Mouse (Mus musculus) forebrain, embryonic 11.5 days (tissue): ENCODE results near the gene Mcidas. TPM values are rescaled to one million over a fixed set of nuclear protein-coding genes. Genes with fewer than 3 reads are reported as not detected.

ENCODE experiments used
- ATAC-seq: fragments of 200-750 bp; cut with Nextera tagmentation; replicated peaks from 2 replicates; pipeline ENCODE4 v1.8.0; 2017; ENCODE audit warnings: moderate TSS enrichment; ENCODE audit not compliant: low FRiP score
- DNase-seq: peaks from one replicate; pipeline ENCODE4 v3.0.0-alpha.2; 2017; ENCODE audit warnings: low spot score
- H3K27ac ChIP-seq: fragments of 300-500 bp; sonication (generic); 2 replicates; pipeline ENCODE4 v1.5.1; 2014; ENCODE audit warnings: low read depth, low read length
- H3K27me3 ChIP-seq: fragments of 300-500 bp; sonication (generic); 2 replicates; pipeline ENCODE4 v1.6.1; 2014; ENCODE audit warnings: mild to moderate bottlenecking, low read length, mixed read lengths; ENCODE audit not compliant: control insufficient read depth, insufficient read depth
- H3K36me3 ChIP-seq: fragments of 300-500 bp; sonication (generic); 2 replicates; pipeline ENCODE4 v1.6.1; 2014; ENCODE audit warnings: mild to moderate bottlenecking, low read length, moderate library complexity, mixed read lengths; ENCODE audit not compliant: control insufficient read depth, insufficient read depth
- H3K4me1 ChIP-seq: fragments of 300-500 bp; sonication (generic); replicated peaks from 2 replicates; pipeline ENCODE4 v1.6.1; 2014; ENCODE audit warnings: low read length, mixed read lengths; ENCODE audit not compliant: control insufficient read depth, insufficient read depth
- H3K4me2 ChIP-seq: fragments of 300-500 bp; sonication (generic); 2 replicates; pipeline ENCODE4 v1.6.1; 2014; ENCODE audit warnings: low read depth, mild to moderate bottlenecking, low read length, moderate library complexity, mixed read lengths; ENCODE audit not compliant: severe bottlenecking
- H3K4me3 ChIP-seq: fragments of 300-500 bp; sonication (generic); 2 replicates; pipeline ENCODE4 v1.5.1; 2014; ENCODE audit warnings: low read depth, low read length
- H3K9ac ChIP-seq: fragments of 300-500 bp; sonication (generic); 2 replicates; pipeline ENCODE4 v1.6.1; 2014; ENCODE audit warnings: low read length
- H3K9me3 ChIP-seq: fragments of 300-500 bp; sonication (generic); 2 replicates; pipeline ENCODE4 v1.6.1; 2016; ENCODE audit warnings: low read length, mixed read lengths; ENCODE audit not compliant: control insufficient read depth
- WGBS: fragments of 180-500 bp; shearing (Covaris S2); extraction: QIAGEN DNeasy Blood & Tissue Kit; methylation state at CpG from one replicate; pipeline ENCODE4 v1.1.7; 2014; 5-methylcytosine and 5-hydroxymethylcytosine counted together
- polyA plus RNA-seq: library from polyadenylated mRNA; unstranded; fragments of >200 nt; fragmentation: Nextera tagmentation; extraction: Ambion mirVana; gene quantifications from 2 replicates; pipeline ENCODE4 v1.2.1, GENCODE M21; 2014

The Mcidas gene
- polyA plus RNA-seq, 1 experiment from 2014 or later: 3.4 TPM

DNA sequence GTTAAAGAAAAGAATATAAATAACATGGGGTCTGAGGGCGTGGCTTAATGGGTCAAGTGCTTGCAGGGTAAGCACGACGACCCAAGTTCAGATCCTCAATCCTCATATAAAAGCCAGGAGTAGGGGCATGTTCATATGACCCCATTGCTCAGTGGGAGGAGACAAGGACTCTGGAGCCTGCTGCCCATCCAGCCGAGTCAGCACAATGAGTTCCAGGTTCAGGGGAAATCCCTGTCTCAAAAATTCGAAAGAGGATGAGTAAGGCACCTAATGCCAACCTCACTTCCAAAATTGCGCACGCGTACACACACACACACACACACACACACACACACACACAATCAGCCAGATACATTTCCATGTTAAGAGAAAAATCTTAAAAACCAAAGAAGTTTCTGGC lies 28.8 kb downstream of the Mcidas start:
- no peak overlapping the region for H3K27ac ChIP-seq
- 71% methylated on average over 8 of the region's 8 CpGs for WGBS
- DNase-seq: no peak

GRCm38 (mm10) chr13:113023274-113024143 lies 29.9 kb downstream of the Mcidas start:
- H3K9ac ChIP-seq: no peak overlapping the region
- no peaks in the 10 kb centered on the region for H3K9me3 ChIP-seq
- H3K27me3 ChIP-seq: no peaks in the 10 kb centered on the region
- no peak overlapping the region for H3K4me2 ChIP-seq
- no peak overlapping the region for H3K27ac ChIP-seq
- H3K4me1 ChIP-seq: no peaks in the 10 kb centered on the region
- no peak overlapping the region for H3K4me3 ChIP-seq
- ATAC-seq: no peak
- WGBS: 86% methylated on average over 17 of the region's 17 CpGs
- H3K36me3 ChIP-seq: no peaks in the 10 kb centered on the region
- DNase-seq: no peak

More for the DNA sequence above, 28.8 kb downstream of the Mcidas start:
- H3K4me2 ChIP-seq: no peak overlapping the region
- H3K9ac ChIP-seq: no peak overlapping the region
- H3K4me1 ChIP-seq: no peaks in the 10 kb centered on the region
- no peak overlapping the region for H3K4me3 ChIP-seq
- H3K9me3 ChIP-seq: no peaks in the 10 kb centered on the region
- no peak for ATAC-seq
- H3K27me3 ChIP-seq: no peaks in the 10 kb centered on the region
- H3K36me3 ChIP-seq: no peaks in the 10 kb centered on the region

DNA sequence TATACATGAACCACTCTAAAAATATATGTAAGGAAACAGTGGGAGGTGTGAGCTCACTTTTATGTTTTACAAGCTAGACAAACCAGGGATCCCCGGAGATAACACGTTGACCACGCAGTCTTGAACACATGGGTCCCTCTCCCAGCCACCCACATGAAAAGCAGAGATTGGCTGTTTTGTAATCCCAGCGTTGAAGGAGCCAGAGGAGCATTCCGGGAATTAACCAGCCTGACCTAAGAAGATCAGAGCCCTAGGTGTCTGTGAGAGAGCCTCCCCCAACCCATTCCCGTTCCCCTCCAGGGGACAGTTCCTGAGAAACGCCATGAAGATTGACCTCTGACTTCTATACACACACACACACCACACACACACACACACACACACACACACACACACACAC lies 37.7 kb downstream of the Mcidas start:
- H3K9me3 ChIP-seq: no peaks in the 10 kb centered on the region
- peak; percentile 9 for ATAC-seq
- peak overlapping the region; percentile 64; the same call in 1 of the 2 replicates for H3K9ac ChIP-seq
- H3K27me3 ChIP-seq: peaks cover 39% of the 10 kb centered on the region
- peak overlapping the region; percentile 42 for H3K4me3 ChIP-seq
- 1% methylated on average over 7 of the region's 7 CpGs for WGBS
- H3K36me3 ChIP-seq: no peaks in the 10 kb centered on the region
- peak overlapping the region; percentile 87 for H3K4me2 ChIP-seq
- DNase-seq: no peak
- no peaks in the 10 kb centered on the region; the same call in 1 of the 2 replicates for H3K4me1 ChIP-seq
- no peak overlapping the region for H3K27ac ChIP-seq

GRCm38 (mm10) chr13:113031792-113032571 lies 38.3 kb downstream of the Mcidas start:
- under 1% methylated on average over 40 of the region's 40 CpGs for WGBS
- H3K4me3 ChIP-seq: peak overlapping the region; percentile 42
- H3K4me1 ChIP-seq: no peaks in the 10 kb centered on the region; the same call in 1 of the 2 replicates
- H3K9me3 ChIP-seq: no peaks in the 10 kb centered on the region
- no peaks in the 10 kb centered on the region for H3K36me3 ChIP-seq
- peak overlapping the region; percentile 87 for H3K4me2 ChIP-seq
- H3K27ac ChIP-seq: 0 out of 2 replicates have a peak overlapping the region, but pooled peaks have one; percentile 51
- peaks cover 39% of the 10 kb centered on the region for H3K27me3 ChIP-seq
- peak; percentile 65 for ATAC-seq
- peak overlapping the region; percentile 64 for H3K9ac ChIP-seq
- peak; percentile 83 for DNase-seq

GRCm38 (mm10) chr13:113032831-113033230 lies 39.2 kb downstream of the Mcidas start:
- DNase-seq (no peak), ATAC-seq (no peak)
- no peak overlapping the region for H3K4me3 ChIP-seq
- H3K9me3 ChIP-seq: no peaks in the 10 kb centered on the region
- no peak overlapping the region for H3K9ac ChIP-seq
- no peaks in the 10 kb centered on the region for H3K36me3 ChIP-seq
- H3K27ac ChIP-seq: no peak overlapping the region
- H3K4me2 ChIP-seq: no peak overlapping the region
- H3K4me1 ChIP-seq: no peaks in the 10 kb centered on the region; the same call in 1 of the 2 replicates
- peaks cover 39% of the 10 kb centered on the region for H3K27me3 ChIP-seq

GRCm38 (mm10) chr13:113034271-113034886 lies 40.7 kb downstream of the Mcidas start:
- no peak overlapping the region for H3K9ac ChIP-seq
- 2% methylated on average over 11 of the region's 11 CpGs for WGBS

DNA sequence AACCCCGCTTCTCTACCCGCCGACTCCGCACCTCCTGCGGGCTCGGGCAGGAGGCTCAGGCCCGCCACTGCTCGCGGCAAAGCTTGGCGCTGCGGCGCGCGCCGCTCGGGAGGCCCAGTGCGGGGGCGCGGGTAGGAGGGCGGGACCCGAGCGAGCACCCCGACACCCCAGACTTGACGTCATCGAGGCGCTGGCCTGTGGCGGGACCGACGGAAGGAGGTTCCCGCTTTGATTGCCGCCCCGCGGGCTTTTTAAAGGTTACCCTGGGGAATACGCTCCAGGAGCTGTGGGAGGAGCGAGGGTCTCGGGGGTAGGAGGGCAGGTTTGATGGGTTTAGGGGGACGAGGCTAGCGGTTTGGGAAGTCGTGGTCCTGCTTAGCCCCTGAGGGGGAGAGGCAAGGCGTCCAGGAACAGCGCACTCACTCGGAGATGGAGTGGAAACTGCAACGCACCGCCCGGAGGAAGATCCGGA lies 41.3 kb downstream of the Mcidas start, which contains the start of gene Cdc20b:
Cdc20b (plus strand) TSS at position 162 of the 472 bp plus-strand sequence.
- Histone ChIP-seq H3K9ac (peak within 1 kb of the TSS; percentile 41), H3K9me3 (no peaks in the 10 kb centered on the region), H3K4me1 (no peaks in the 10 kb centered on the region; the same call in 1 of the 2 replicates), H3K4me2 (peak within 1 kb of the TSS; percentile 90), H3K27ac (no peak within 1 kb of the TSS), H3K27me3 (peaks cover 33% of the 10 kb centered on the region), H3K36me3 (no peaks in the 10 kb centered on the region), H3K4me3 (peak within 1 kb of the TSS; percentile 48)
- 0 out of 2 replicates have a peak, but pooled peaks have one; percentile 23 for ATAC-seq
- peak; percentile 76 for DNase-seq
- under 1% methylated on average over 46 of the region's 46 CpGs for WGBS

More at GRCm38 (mm10) chr13:113034271-113034886, 40.7 kb downstream of the Mcidas start:
- DNase-seq (no peak), ATAC-seq (no peak)
- no peak overlapping the region for H3K27ac ChIP-seq
- H3K4me2 ChIP-seq: peak overlapping the region; percentile 90
- peak overlapping the region; percentile 48 for H3K4me3 ChIP-seq
- no peaks in the 10 kb centered on the region for H3K9me3 ChIP-seq
- H3K4me1 ChIP-seq: no peaks in the 10 kb centered on the region; the same call in 1 of the 2 replicates
- H3K27me3 ChIP-seq: peaks cover 37% of the 10 kb centered on the region
- H3K36me3 ChIP-seq: no peaks in the 10 kb centered on the region

- DNase-seq (peak; percentile 78), ATAC-seq (peak; percentile 77)
- peak overlapping the region; percentile 90 for H3K4me2 ChIP-seq
- H3K27ac ChIP-seq: no peak overlapping the region
- H3K4me3 ChIP-seq: peak overlapping the region; percentile 48
- peaks cover 30% of the 10 kb centered on the region for H3K27me3 ChIP-seq
- H3K9ac ChIP-seq: 0 out of 2 replicates have a peak overlapping the region, but pooled peaks have one; percentile 41
- under 1% methylated on average over 4 of the region's 4 CpGs for WGBS
- no peaks in the 10 kb centered on the region; the same call in 1 of the 2 replicates for H3K4me1 ChIP-seq
- no peaks in the 10 kb centered on the region for H3K36me3 ChIP-seq
- H3K9me3 ChIP-seq: no peaks in the 10 kb centered on the region
Measured at GRCm38 (mm10) chr13:113035852-113036251, 42.2 kb downstream of the Mcidas start.
